Mouse (Mus musculus): ENCODE measurements at regions not wholly inside any gene's neighbourhood (a gene's known extent, or its start where the extent isn't known, plus 50 kb on each side); places are given as distances from the start of the nearest gene placed in this dataset.
A peak's percentile ranks its signal among the peaks of the same experiment; 100 is the strongest.
"Not testable (repeated sequence)": the region's sequence is repeated elsewhere in the genome, so short reads cannot be mapped to it uniquely, and the experiment has no call there.

DNA sequence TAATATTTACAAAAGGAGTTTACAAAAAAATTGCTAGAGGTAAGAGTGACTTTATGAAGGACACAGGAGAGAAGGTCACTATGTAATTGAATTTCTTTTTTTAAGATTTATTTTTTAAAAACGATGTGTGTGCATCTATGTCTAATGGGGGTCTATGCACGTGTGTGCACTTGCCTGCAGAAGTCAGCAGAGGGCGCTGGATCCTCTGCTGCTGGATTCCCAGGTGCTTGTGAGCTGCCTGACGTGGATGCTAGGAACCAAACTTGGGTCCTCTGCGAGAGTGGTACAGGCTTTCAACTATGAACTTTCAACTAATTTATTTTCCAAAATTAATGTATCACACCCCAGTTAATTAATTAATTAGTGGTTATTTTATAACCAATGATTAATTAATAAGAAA lies 85.0 kb downstream of the Glrx3 start:
- ATAC-seq (ENCODE audit: low TSS enrichment): no peak

- ATAC-seq (ENCODE audit: low TSS enrichment): no peak
These were observed 96.1 kb downstream of the Glrx3 start for GRCm38 (mm10) chr7:137533476-137533875.

- ATAC-seq (ENCODE audit: low TSS enrichment): peak; percentile 65
These were observed 112.6 kb downstream of the Glrx3 start for GRCm38 (mm10) chr7:137549991-137550390.

- no peak for ATAC-seq (ENCODE audit: low TSS enrichment)
These were observed 115.3 kb downstream of the Glrx3 start for GRCm38 (mm10) chr7:137552551-137553198.

GRCm38 (mm10) chr7:137555481-137555880 lies 118.1 kb downstream of the Glrx3 start:
- no peak for ATAC-seq (ENCODE audit: low TSS enrichment)

- no peak for ATAC-seq (ENCODE audit: low TSS enrichment)
These were observed 120.0 kb downstream of the Glrx3 start for GRCm38 (mm10) chr7:137557439-137557838.

DNA sequence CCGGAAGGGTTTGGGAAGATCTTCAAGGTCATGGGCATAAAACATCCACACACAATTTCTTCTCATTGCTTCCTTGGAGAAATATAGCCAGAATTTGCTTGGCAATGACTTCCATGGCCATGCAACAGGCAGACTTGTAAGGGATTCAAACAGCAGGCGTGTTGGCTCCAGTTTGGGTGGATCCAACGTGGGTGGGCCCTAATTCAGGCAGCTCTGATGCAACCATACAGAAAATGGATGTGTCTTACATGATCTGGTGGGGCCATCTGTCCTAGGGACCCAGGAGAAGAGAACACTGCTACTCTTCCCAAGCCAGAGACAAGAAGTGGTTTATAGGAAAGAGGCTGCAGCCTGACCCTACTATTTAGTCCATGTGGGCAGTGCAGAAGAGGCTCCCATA lies 121.5 kb downstream of the Glrx3 start:
- ATAC-seq (ENCODE audit: low TSS enrichment): peak; percentile 88; the same call in 1 of the 2 replicates

DNA sequence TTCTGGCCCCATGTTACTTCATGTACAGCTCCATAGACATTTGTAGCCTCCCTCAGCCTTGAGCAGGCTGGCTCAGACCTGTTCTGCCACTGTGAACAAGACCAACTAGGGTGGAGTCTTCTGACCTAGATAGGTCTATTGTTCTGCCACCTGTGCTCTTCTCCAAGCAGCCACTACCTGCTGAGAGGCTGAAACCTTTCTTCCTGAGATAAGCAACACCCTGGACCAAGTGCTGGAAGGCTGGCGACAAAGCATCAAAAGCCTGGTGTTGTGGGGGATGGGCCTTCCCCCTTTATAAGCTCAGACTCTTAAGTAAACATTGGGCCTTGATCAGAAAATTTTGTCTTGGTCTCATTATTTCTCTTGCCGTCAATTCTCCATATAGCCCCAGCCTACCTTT lies 132.8 kb downstream of the Glrx3 start:
- ATAC-seq (ENCODE audit: low TSS enrichment): no peak

DNA sequence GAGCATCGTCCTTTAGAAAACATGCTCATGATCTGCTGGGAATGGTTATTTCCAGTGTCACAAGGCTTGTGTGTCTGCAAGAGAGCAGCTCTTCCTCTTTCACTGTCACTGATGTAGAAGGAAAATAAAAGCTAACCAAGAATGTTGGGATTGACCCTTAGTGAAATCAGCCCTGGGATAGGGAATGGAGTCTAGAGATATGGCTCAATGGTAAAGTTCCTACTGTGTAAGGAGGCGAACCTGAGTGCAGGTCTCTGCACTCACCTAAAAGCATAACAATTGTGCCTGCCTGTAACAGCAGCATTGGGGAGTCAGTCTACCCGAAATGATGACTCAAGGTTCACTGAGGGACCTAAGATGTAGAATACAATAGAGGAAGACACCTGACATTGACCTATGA lies 138.1 kb downstream of the Glrx3 start:
- no peak for ATAC-seq (ENCODE audit: low TSS enrichment)

DNA sequence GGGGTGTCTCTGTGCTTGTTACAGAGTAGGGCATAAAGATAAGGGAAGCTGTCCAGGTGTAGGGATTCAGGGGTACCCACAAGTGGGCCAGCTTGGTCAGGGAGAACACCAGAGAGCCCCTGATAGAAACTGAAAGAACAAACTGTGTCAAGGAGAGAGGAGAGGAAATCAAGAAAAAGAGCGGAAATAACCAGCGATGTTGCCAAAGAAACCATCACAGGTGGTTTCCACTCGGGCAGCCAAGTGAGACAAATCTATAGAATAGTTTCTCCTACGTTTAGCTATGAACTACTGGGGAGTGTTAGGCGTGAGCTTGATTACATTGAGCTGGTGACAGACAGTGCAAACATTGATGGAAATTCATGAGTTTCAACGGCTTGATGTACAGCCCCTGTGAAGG lies 138.8 kb downstream of the Glrx3 start:
- no peak for ATAC-seq (ENCODE audit: low TSS enrichment)

- ATAC-seq (ENCODE audit: low TSS enrichment): no peak
These were observed 146.1 kb downstream of the Glrx3 start for GRCm38 (mm10) chr7:137583556-137583955.

GRCm38 (mm10) chr7:137584916-137585315 lies 147.5 kb downstream of the Glrx3 start:
- ATAC-seq (ENCODE audit: low TSS enrichment): not testable (repeated sequence)

DNA sequence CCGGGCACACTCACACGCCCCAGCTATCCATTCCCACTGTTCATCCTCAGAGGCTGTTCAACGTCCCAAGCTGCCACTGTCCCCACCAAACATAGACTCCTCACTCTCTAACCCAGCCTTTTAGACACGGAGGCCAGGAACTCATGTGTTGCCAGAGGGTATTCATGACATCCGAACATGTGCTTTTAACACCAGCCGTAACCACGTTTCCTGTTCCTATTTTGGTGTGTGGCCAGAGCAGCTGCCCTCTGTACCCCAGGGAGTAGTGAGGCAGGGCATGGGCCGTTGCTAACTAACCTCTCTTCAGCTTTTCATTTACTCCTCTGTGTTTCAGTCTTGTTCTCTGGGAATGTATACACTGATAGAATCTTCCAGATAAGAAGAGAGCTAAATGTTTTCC lies 156.2 kb downstream of the Glrx3 start:
- no peak for ATAC-seq (ENCODE audit: low TSS enrichment)

GRCm38 (mm10) chr7:137595567-137595966 lies 158.2 kb downstream of the Glrx3 start:
- ATAC-seq (ENCODE audit: low TSS enrichment): no peak

DNA sequence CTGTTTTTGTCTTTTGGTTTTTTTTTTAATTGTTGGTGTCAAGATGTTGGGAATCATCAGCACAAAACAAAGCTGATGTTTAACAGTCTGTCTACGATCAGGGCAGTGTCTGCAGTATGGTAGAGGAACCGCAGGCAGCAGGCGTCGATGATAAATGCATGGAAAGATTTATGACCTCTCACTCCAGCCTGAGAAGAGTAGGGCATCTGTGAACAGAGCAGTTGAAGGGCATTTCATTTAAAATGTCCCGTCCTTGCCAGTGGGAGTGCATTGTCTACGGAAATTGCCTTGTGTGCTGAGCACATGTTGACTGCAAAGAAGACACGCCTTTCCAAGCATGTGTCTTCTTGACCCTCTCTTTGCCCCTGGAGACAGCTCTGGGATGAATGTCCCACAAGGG lies 158.7 kb downstream of the Glrx3 start:
- no peak for ATAC-seq (ENCODE audit: low TSS enrichment)

- peak; percentile 95 for ATAC-seq (ENCODE audit: low TSS enrichment)
These were observed 165.6 kb downstream of the Glrx3 start for GRCm38 (mm10) chr7:137603039-137603438.

GRCm38 (mm10) chr7:137609752-137610151 lies 172.3 kb downstream of the Glrx3 start:
- no peak for ATAC-seq (ENCODE audit: low TSS enrichment)

GRCm38 (mm10) chr7:137611363-137611762 lies 173.9 kb downstream of the Glrx3 start:
- no peak for ATAC-seq (ENCODE audit: low TSS enrichment)

- no peak for ATAC-seq (ENCODE audit: low TSS enrichment)
These were observed 174.6 kb downstream of the Glrx3 start for GRCm38 (mm10) chr7:137611891-137612522.

GRCm38 (mm10) chr7:137618406-137619133 lies 181.2 kb downstream of the Glrx3 start:
- peak; percentile 64; the same call in 1 of the 2 replicates for ATAC-seq (ENCODE audit: low TSS enrichment)

DNA sequence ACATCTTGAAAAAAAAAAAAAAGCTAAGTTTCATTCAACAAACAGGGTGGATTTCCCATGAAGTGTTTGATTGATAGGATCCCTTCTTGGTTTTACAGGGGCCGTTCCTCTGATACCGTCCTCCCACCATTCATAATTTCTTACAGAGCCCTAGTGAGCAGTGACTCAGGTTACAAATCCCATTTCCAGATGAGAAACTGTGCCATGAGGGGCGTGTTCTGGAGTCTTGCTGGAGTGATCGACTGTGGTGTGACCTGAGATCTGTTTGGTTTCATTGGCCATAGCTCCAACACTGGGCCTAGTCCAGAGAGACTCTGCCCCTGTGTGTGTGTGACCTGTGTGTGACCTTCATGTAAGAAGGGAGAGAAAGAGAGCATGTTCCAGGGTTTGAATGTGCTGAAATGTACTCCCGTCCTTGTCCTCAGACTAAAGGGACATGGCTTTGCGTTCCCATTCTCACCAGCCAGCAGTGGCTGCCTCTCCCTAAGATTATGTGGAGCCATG lies 181.9 kb downstream of the Glrx3 start:
- no peak for ATAC-seq (ENCODE audit: low TSS enrichment)

DNA sequence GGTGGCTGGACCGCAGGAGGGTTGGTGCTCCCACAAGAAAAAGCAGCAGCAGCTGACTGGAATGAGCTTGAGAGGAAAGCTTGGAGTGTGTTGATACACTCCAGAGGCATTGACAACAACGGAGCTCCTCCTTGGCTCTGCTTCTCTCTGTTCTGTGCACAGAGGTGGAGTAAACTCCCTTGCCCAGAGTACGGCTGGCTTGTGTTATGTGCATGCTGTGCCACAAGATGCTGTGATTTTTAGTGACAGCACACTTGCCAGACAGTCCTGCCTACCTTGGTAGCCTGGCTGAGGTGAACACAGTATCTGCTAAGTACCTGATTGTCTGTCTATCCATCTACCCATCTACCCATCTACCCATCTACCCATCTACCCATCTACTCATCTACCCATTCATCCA lies 190.9 kb downstream of the Glrx3 start:
- no peak for ATAC-seq (ENCODE audit: low TSS enrichment)

DNA sequence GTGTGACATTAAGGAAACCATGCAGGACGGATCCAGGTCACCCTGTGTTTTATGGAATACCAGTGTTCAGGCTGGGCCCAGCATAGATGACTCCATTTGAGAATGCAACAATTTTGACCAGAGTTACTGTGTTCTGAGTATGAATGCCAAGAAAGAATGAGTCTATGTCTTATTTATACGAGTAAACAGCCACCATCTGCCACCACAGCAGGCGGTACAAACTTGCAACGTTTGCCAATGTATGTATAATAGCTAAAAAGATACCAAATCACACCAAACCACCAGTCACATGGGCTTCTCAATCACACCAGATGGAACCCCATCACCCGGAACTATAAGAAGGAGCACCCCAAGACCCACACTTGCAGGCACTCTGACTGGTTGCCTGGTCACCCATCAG lies 192.1 kb downstream of the Glrx3 start:
- ATAC-seq (ENCODE audit: low TSS enrichment): no peak
